Mouse (Mus musculus): ENCODE measurements at regions not wholly inside any gene's neighbourhood (a gene's known extent, or its start where the extent isn't known, plus 50 kb on each side); places are given as distances from the start of the nearest gene placed in this dataset.

GRCm38 (mm10) chr13:38753722-38754121 lies 94.9 kb upstream of the Eef1e1 start:
- DNase-seq (ENCODE audit: low read depth) = no peak

GRCm38 (mm10) chr13:38751876-38752275 lies 93.0 kb upstream of the Eef1e1 start:
- no peak for DNase-seq (ENCODE audit: low read depth)

GRCm38 (mm10) chr13:38740066-38740465 lies 81.2 kb upstream of the Eef1e1 start:
- no peak for DNase-seq (ENCODE audit: low read depth)

- no peak for DNase-seq (ENCODE audit: low read depth)
Observed at GRCm38 (mm10) chr13:38736361-38737035, 77.6 kb upstream of the Eef1e1 start.

- no peak for DNase-seq (ENCODE audit: low read depth)
Observed at GRCm38 (mm10) chr13:38735294-38735693, 76.4 kb upstream of the Eef1e1 start.

- no peak for DNase-seq (ENCODE audit: low read depth)
Observed at GRCm38 (mm10) chr13:38733246-38733645, 74.4 kb upstream of the Eef1e1 start.

- no peak for DNase-seq (ENCODE audit: low read depth)
Observed at GRCm38 (mm10) chr13:38725452-38725851, 66.6 kb upstream of the Eef1e1 start.

GRCm38 (mm10) chr13:38721166-38721565 lies 62.3 kb upstream of the Eef1e1 start:
- no peak for DNase-seq (ENCODE audit: low read depth)

- no peak for DNase-seq (ENCODE audit: low read depth)
Observed at GRCm38 (mm10) chr13:38714838-38715237, 56.0 kb upstream of the Eef1e1 start.
